Mouse (Mus musculus) layer of hippocampus, adult 2 months (tissue): ENCODE results near the gene Flnb. TPM values are rescaled to one million over a fixed set of nuclear protein-coding genes. Genes with fewer than 3 reads are reported as not detected.

Experiments
- DNase-seq, 2 experiments: peaks; one replicate each; pipeline ENCODE4 v3.0.0; 2022; ENCODE audit warnings: low spot score in 2 of 2
- H3K27ac ChIP-seq: fragments of 200-600 bp; 2 replicates; pipeline ENCODE4 v1.8.1; 2022
- H3K4me3 ChIP-seq: fragments of 200-600 bp; 2 replicates; pipeline ENCODE4 v1.8.1; 2022; ENCODE audit warnings: mild to moderate bottlenecking
- CTCF ChIP-seq: fragments of 200-600 bp; conservative IDR thresholded peaks from 2 replicates; pipeline ENCODE4 v1.8.1; 2022; ENCODE audit warnings: antibody characterized with exemption, mild to moderate bottlenecking, moderate library complexity
- total RNA-seq, 2 experiments: library from RNA; stranded (reverse); gene quantifications; 2 replicates each; pipeline ENCODE4 v1.2.3; 2021

Flnb gene
- total RNA-seq, 2 experiments from 2014 or later = 61.8 to 77.9 TPM

DNA sequence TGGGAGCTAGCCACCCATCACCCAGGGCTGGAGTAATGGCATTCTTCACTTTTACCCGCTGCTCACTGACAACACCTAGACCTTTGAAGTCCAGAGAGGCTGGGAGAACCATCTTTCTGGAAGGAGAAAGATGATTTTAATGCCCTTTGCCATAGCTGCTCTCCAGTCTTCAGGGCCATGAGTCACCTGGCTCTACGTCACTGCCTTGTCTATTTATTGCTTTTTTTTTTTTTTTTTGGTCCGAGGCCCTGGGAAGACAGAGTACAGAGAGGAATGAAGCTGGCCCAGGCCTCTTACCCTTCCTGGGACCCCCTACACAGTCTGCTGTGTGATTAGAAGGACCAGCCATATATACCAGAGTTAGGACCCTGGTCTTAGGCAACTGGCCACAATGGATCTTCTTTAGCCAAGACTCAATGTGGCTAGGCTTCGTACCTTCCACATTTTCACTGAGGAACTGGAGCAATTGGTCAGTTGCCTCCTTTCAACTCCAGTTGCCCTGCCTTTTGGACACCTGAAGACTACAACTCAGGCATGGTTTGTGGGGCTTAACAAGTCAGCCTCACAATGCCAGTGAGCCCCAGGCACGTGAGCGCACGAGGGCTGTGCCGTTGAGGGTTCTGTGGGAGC, 42.9 kb downstream of the Flnb start:
- H3K4me3 ChIP-seq = no peak overlapping the region
- no peak for DNase-seq
- no peak overlapping the region for H3K27ac ChIP-seq
- no peak for TF ChIP-seq CTCF

DNA sequence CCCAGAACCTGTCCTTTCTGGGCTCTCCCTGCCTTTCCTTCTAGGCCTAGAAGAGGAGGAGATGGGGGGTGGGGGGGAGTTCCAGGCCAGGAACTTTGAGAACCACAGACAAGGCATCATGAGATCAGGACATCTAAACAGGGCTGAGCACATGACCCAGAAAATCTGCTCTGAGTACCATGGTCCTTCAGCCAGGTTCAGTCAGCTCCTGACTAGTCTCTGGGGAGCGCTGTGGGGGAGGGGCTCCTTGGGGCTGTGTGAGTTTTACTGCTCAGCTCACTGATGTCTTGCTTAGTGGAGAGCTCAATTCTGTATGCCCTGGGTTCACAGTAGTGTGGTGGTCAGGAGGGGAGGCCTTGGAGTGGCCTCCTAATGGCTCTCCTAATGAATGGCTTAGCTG, 43.5 kb downstream of the Flnb start:
- Histone ChIP-seq H3K4me3 (no peak overlapping the region), H3K27ac (no peak overlapping the region)
- no peak for TF ChIP-seq CTCF
- DNase-seq = no peak

DNA sequence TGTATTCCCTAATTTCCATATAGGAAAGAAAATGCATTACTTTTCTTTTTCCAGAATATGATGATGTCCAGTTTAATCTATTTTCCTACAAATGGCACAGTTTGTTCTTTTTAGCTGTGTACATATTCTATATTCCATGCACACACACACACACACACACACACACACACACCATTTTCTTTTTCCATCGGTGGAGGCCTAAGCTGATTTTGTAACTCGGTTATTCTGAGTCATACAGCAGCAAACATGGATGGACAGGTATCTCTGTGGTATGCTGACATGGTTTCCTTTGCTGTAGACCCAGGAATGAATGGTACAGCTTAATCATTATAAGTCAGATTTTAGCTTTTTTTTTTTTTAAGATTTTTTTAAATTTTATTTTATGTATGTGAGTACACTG, 44.5 kb downstream of the Flnb start:
- no peak overlapping the region for H3K4me3 ChIP-seq
- H3K27ac ChIP-seq = no peak overlapping the region
- no peak for DNase-seq
- TF ChIP-seq CTCF = no peak

DNA sequence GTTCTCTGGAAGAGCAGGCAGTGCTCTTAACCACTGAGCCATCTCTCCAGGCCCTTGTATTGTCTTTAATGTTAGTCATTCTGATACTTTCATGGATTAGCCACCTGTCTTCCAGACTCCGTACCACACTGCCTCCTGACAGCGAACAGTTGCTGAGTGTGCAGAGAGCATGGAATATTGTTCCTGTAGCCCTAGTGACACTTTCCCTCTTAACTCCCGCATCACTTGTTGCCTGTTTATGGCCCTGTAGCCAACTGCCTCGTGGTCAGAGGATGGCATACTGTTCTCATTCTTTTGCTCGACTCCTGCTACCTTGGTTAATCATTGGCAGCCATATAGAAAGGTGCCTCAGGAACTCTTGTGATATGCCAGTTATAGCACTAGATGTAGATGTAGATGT, 45.4 kb downstream of the Flnb start:
- no peak for TF ChIP-seq CTCF
- no peak overlapping the region for H3K27ac ChIP-seq
- DNase-seq = no peak
- no peak overlapping the region for H3K4me3 ChIP-seq

DNA sequence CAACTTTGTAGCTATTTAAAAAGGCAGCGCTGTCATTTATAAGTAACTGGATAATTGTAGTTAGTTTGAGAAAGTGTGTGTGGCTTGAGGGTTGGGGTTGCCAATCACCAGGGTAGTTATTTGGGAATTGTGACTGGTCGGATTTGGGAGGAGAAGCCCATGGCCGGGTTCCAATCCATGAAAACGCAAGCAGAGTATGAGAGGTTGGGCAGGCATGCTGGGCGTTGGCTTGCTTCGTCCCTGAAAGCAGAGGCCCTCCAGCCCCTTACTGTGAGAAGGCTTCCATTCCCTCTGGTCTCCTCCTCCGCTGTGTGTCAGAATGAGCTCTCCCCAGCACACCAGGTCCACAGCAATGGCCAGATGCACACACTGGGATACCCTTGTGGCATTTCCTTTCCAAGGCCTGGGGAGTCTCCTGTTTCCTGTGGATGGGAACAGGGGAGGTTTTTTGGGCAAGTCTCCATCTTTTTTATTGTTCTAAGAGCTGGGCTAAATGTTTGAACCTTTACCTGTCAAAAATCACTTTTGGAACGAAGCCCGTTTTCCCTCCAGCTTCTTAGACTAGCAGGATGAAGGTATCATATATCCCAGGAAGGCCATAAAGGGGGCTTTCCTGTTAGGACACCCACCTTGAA, 46.2 kb downstream of the Flnb start:
- DNase-seq = no peak
- H3K27ac ChIP-seq = no peak overlapping the region
- TF ChIP-seq CTCF = no peak
- no peak overlapping the region for H3K4me3 ChIP-seq

DNA sequence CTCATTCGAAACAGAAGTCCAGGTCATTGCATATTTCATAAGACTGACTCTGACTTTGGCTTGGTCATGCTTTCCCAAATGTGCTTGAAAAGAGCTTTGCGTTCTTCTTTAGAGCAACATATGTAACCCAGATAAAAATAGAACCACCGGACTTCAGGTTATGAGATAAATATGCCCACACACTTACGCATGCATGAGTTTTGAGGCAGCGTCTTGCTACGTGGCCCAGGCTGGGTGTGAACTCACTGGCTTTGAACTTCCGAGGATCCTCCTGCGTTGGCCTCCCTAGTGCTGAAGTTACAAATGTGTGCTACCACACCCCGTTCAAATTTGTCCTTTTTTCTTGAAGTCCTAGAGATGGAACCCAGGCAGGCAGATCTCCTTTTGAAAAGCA, 46.7 kb downstream of the Flnb start:
- Histone ChIP-seq H3K27ac (no peak overlapping the region), H3K4me3 (no peak overlapping the region)
- no peak for TF ChIP-seq CTCF
- DNase-seq = no peak

DNA sequence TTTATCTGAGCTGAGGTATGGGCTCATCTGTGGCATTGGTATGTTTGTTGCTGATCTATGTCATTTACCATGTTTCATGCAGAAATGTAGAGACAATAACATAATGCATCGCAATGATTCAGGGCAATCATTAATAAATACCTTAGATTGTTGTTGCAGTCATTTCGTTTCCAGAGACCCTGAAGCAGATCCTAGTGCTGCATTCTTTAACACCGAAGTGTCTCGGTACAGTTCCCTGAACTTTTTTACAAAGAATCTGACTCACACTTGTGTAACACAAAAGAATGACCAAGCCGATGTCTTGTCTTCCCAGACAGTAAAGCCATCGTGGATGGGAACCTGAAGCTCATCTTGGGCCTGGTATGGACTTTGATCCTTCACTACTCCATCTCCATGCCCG, 49.5 kb downstream of the Flnb start:
- DNase-seq = no peak
- H3K27ac ChIP-seq = no peak overlapping the region
- H3K4me3 ChIP-seq = no peak overlapping the region
- no peak for TF ChIP-seq CTCF

DNA sequence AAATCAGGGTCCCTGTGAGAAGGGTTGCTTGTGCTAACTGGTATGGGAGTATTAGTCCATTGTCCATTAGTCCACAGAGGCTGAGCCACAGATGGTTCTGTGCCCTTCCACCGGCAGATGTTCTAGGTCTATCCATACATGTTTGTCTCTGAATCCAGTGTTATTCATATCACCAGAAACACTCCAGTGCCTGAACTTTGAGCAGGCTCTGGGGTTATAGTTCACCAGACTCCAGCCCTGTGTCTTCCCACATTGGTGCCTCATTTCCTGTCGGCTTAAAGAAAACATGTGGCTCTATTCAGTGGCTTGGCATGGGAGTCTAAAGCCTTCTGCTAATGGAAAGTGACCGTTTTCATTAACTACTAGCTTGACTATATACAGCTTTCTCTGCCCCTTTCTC, 50.1 kb downstream of the Flnb start:
- Histone ChIP-seq H3K4me3 (no peak overlapping the region), H3K27ac (no peak overlapping the region)
- TF ChIP-seq CTCF = no peak
- DNase-seq = no peak

DNA sequence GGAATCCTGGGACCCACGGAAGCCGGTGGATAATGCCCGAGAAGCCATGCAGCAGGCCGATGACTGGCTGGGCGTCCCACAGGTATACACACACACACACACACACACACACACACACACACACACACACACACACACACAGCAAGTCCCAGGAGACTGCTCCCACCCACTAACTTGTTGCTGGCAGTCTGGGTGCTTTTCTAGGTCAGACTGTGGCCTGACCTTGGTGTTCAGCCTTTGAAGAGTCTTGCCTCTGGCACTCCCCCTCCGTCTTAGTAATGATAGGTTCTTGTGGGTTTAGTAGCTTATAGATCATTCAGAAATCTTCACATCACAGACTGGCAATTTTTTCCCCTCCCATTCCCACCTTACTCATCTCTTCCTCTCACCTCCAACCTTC, 52.0 kb downstream of the Flnb start:
- H3K4me3 ChIP-seq = no peak overlapping the region
- H3K27ac ChIP-seq = no peak overlapping the region
- no peak for DNase-seq
- TF ChIP-seq CTCF = no peak

DNA sequence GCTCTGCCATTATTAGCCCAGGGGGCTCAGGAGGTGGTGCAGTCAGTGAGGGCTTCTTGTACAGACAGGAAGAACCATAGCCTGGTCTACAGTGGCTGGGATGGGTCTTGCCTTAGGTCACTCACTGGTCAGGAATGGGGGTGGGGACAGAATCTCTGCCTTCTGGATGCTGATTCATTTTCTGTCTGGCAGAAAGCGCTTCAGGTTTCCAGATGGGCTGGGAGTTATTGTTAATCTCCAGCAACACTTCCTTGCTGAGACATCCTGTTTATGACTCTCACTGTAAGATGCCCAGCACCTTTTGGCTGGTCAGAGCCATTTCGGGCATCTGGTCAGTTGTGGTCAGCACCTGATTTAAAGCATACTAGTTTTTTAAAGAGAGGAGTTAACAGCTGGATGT, 55.8 kb downstream of the Flnb start:
- Histone ChIP-seq H3K4me3 (no peak overlapping the region), H3K27ac (no peak overlapping the region)
- DNase-seq = no peak
- no peak for TF ChIP-seq CTCF

DNA sequence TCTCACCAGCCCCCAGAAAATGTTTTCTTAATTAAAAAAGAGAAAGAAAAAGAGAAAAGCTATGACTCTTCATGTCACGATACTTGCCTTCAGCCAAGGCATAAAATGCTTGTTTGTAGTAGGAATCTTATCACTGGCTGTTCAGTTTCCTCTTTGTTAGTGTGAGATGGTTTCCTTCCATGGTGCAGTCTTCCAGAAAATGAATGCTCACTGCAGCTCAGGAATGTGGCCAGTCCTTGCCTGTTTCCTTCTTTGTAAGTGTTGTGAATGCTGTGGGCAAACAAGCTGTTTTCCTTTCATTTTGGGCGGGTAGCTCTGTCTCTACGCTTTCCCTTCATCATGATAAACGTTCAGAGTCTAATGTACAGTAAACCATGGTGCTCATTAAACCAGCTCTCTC, 56.7 kb downstream of the Flnb start:
- no peak overlapping the region for H3K4me3 ChIP-seq
- TF ChIP-seq CTCF = no peak
- H3K27ac ChIP-seq = no peak overlapping the region
- no peak for DNase-seq

DNA sequence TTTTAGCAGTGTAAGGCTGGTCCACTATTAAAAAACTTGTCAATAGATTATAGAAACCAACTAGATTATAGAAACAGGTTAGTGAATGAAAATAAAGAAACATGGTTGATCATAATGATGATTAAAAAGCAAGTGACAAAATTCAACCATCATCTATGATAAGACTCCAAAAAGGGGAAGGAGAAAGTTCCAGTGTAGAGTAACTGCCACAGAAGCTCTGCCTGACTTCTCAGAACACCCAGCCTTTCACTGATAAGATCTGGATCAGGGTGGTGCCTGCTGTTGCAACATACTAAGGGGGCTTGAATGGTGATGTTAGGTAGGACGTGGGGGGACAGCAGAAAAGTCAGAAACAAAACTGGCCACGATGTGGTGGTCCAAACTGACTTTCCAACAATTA, 60.2 kb downstream of the Flnb start:
- H3K27ac ChIP-seq = no peak overlapping the region
- TF ChIP-seq CTCF = no peak
- H3K4me3 ChIP-seq = no peak overlapping the region
- DNase-seq = no peak

DNA sequence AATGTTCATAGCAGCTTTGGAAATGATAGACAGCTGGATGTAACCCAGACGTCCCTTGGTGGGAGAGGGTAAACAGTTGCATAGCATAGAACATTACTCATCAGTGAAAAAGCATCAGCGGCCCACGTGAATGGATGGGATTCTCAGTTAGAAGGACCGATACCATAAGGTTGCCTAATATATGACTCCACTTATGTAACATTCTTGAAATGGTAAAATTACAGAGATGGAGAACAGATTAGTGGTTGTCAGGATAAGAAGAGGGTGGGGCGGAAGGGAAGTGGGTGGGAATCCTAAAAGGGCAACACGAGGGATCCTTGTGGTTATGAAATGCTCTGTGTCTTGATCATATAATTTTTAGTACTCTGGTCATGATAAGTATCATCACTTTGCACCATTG, 62.6 kb downstream of the Flnb start:
- no peak for TF ChIP-seq CTCF
- no peak for DNase-seq
- Histone ChIP-seq H3K27ac (no peak overlapping the region), H3K4me3 (no peak overlapping the region)

DNA sequence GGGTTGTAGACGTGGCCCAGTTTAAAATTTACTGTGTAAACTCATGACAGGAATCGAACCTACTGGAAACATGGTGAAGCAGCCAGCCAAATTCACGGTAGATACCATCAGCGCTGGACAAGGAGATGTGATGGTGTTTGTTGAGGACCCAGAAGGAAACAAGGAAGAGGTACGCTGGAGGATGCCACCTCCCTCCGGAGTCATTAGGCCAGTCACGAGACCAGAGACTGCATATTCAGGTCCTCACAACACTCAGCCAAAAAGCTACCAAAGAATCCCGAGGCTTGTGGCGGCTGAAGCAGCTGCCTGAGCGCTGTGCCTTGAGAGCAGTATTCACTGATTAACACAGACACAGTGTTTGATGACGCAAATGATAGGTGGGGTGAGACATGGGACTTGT, 63.8 kb downstream of the Flnb start:
- DNase-seq = no peak
- no peak overlapping the region for H3K27ac ChIP-seq
- no peak for TF ChIP-seq CTCF
- no peak overlapping the region for H3K4me3 ChIP-seq

DNA sequence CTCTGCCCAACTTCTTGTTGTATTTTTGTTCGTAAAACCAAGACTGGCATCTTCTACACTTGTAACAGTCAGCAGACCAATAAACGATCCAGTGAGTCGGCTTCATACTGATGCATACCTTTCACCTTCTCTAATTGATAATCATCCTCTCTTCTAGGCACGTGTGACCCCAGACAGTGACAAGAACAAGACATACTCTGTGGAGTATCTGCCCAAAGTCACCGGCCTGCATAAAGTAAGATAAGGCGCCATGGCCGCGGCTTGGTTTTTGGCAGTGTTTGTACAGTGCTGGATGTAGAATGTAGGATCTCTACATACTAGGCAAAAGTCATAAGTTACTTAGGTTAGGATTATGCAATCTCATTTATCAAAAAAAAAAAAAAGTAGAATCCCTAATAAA, 64.3 kb downstream of the Flnb start:
- Histone ChIP-seq H3K27ac (no peak overlapping the region), H3K4me3 (no peak overlapping the region)
- DNase-seq = no peak
- TF ChIP-seq CTCF = no peak
